Mouse (Mus musculus) liver, postnatal 0 days (tissue): ENCODE measurements around the gene Snrnp25.

ENCODE experiments used
- CTCF ChIP-seq: sonication (generic); IDR thresholded peaks from 2 replicates; pipeline ENCODE4 v1.5.1; 2016; ENCODE audit warnings: antibody characterized with exemption, low read depth
- EP300 ChIP-seq: IDR thresholded peaks from 2 replicates; pipeline ENCODE4 v1.6.1; 2016; ENCODE audit warnings: antibody characterized with exemption, low read depth, mild to moderate bottlenecking

DNA sequence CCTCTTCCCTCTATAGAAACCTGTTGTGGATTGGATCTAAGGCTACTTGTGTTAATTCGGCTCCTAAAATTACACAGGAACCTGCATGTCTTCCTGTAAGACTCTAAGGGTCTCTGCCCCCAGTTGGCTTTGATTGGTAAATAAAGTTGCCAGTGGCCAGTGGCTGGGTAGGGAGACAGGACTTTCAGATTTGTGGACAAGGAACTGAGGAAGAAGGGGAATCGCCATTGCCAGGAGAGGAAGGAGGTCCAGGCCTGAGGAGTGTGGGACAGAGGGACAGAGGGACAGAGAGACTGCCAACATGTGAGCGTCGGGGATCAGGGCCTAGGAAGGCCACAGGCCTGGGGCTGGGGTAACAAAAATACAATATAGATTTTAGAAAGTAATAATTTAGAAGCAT lies 24.0 kb upstream of the Snrnp25 start:
- TF ChIP-seq EP300 (no peak), CTCF (no peak)
